Mouse (Mus musculus) frontal cortex, adult 2 months (tissue): ENCODE measurements at regions not wholly inside any gene's neighbourhood (a gene's known extent, or its start where the extent isn't known, plus 50 kb on each side); places are given as distances from the start of the nearest gene placed in this dataset.

Experiments used
- DNase-seq, 2 experiments: peaks; one replicate each; pipeline ENCODE4 v3.0.0; 2022; ENCODE audit warnings: low spot score in 1 of 2; ENCODE audit errors: extremely low spot score in 1 of 2

DNA sequence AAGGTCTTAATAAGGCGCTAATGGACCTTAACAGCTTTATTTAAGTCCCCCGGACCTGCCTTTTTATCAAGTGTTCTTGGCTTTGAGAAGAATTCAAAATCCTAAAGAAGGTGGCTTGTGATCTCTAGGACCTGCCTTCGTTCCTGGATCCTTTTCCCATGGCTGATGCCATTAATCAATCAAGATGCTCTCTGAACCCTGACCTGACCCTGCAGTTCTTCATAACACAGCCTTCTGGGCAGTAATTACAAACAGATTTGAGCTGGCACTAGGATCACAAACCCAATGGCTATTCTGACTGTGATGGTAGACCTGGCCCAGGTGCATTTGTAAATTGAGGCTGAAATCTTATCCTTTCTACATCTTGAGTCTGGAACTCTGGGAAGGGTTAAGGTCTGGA, 227.7 kb downstream of the Plpp3 start:
- no peak for DNase-seq

GRCm38 (mm10) chr4:105385481-105385880, 228.3 kb downstream of the Plpp3 start:
- DNase-seq, result no peak

DNA sequence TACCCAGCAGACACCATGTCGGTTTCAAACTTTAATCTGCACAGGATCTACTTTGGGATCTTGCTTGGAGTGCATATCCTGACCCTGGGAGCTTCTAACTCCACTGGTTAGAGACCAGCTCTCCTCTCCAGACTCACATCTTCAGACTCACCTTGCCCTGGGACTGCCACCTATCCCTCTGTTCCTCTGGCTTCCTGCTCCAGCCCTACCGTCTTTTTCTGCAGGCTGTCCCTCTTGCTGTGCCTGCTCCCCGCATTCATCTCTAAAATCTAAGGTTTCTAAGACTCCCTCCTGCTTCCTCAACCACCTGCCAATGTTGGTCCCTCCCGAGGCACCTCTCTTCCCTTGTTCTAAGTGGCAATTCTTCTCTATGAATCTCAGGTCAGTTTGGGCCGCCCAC, 233.2 kb downstream of the Plpp3 start:
- no peak for DNase-seq

DNA sequence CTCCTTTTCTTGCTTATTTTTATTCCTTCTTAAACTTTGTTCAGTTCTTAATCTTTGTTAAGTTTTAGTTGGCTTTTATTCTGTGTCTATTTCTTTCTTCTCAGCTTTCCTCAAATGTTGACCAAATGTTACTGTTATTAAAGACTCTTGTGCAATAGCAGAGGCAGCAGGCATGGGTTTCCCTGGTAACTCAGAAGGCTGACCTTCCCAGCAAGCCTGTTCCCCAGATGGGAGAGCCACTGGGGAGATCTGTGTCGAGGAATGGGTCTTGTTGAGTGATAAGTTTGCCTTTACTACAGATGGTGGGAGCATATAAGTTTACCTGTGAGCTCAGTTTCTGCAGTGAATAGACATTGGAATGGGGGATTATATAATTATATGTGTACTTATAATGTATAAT, 237.2 kb downstream of the Plpp3 start:
- no peak for DNase-seq

GRCm38 (mm10) chr4:105397451-105397850, 240.3 kb downstream of the Plpp3 start:
- DNase-seq, result no peak

GRCm38 (mm10) chr4:105402021-105402420, 244.9 kb downstream of the Plpp3 start:
- DNase-seq, result no peak

GRCm38 (mm10) chr4:105403169-105403568, 246.0 kb downstream of the Plpp3 start:
- no peak for DNase-seq

- DNase-seq, result no peak
These were observed 246.5 kb downstream of the Plpp3 start for GRCm38 (mm10) chr4:105403686-105404085.

- no peak for DNase-seq
These were observed 248.6 kb downstream of the Plpp3 start for GRCm38 (mm10) chr4:105405728-105406127.

- no peak for DNase-seq
These were observed 249.8 kb downstream of the Plpp3 start for GRCm38 (mm10) chr4:105406786-105407464.

GRCm38 (mm10) chr4:105408896-105409295, 251.7 kb downstream of the Plpp3 start:
- DNase-seq, result no peak

GRCm38 (mm10) chr4:105417166-105417565, 260.0 kb downstream of the Plpp3 start:
- no peak for DNase-seq

GRCm38 (mm10) chr4:105422466-105422865, 265.3 kb downstream of the Plpp3 start:
- DNase-seq, result no peak

GRCm38 (mm10) chr4:105423727-105424201, 266.6 kb downstream of the Plpp3 start:
- DNase-seq, result no peak

DNA sequence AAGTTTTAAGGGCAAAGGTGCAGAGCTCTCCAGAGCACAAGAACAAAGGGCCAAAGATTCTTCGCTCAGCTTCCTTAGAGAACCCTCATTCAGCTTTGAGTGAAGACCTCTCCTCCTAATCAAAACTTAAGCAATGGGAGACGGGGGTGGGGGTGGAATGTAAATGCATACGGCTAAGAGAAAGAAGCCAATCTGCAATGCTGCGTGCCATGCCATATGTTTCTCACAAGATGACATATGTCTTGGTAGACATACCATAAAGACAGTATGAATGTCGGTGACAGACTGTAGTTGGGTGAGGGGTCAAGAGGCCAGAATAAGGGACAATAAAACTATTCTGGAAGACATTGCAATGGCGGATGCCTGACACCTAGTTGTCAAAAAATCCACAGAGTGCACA, 267.9 kb downstream of the Plpp3 start:
- DNase-seq, result no peak

DNA sequence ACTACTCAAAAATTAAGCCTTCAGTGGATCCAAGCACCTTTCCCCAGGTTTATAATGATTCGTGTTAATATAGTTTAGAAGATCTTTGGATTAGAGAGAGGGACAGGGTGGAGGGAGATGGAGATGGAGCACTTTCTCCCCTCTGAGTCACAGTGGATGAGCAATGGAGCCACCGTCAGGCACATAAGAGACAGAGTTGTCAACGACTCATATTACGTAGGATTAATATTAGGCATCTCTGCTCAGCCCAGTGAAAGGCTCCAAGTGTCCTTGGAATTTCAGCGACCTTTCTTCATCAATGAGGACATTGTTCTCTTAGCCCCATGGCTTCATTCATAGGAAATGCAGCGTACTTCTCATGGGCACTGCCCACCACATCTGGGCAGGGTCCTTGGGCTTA, 270.4 kb downstream of the Plpp3 start:
- no peak for DNase-seq

DNA sequence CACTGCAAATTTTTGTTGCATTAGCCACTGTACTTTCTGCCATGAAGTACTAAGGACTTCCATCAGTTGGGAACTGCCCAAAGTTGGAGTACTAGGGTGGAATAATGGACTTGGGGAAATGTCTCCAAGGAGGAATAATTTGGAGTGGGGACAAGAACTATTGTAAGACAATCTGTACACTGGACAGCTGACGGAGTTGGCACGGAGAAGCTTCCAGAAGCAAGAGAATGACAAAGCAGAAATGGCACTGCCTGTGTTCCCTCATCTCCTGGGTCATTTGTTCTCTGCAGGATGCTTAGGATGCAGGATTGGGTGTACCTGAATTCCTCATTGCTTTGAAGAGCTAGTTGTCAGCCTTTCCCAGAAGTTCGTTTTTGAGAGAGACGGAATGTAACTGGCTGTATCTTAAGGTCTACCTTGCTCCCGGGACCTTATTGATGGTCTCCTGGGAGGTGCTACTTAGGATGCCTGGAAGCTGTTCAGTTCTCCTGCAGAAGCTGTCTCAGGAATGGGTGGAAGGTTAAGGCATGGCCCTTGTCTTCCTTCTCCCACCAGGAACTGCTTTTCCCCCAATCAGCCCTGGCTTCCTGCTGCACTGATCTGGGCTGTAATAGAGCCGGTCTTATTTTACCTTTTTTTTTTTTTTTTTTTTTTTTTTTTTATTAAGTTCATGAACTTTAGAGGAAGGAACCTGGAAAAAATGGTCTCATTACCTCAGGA, 272.4 kb downstream of the Plpp3 start:
- DNase-seq, result no peak

GRCm38 (mm10) chr4:105432461-105432860, 275.3 kb downstream of the Plpp3 start:
- DNase-seq, result no peak

DNA sequence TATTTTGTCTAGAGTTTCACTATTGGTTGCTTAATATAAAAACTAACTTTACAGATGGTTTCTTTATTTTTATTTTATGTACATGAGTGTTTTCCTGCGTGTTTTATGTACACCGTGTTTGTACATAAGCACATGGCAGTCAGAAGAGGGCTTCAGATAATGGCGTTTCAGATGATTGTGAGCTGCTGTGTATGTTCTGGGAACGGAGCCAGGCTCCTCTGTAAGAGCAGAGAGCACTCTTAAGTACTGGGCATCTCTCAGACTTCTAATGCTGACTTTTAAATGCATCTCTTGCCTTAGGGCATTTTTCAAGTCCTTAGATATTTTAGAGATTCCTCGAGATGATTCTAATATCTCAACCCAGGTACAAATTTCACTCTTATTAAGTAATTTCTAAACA, 280.0 kb downstream of the Plpp3 start:
- no peak for DNase-seq

GRCm38 (mm10) chr4:105449046-105449860, 292.1 kb downstream of the Plpp3 start:
- no peak for DNase-seq

GRCm38 (mm10) chr4:105450881-105451280, 293.7 kb downstream of the Plpp3 start:
- DNase-seq, result no peak
